Mouse (Mus musculus): Measurements from ENCODE around the gene Lce1e.

- TF ChIP-seq CTCF (IDR thresholded peaks at IDR 0.05; ENCODE audit: borderline replicate concordance, insufficient read depth, low read depth, low read length) (no peak), POLR2A (IDR thresholded peaks at IDR 0.05; ENCODE audit: borderline replicate concordance, insufficient read depth, low read length) (no peak)
Observed at GRCm38 (mm10) chr3:92753197-92753596, 44.3 kb upstream of the Lce1e start.

Data from cerebellum, adult 2 months (tissue).